In the genomic region with DNA sequence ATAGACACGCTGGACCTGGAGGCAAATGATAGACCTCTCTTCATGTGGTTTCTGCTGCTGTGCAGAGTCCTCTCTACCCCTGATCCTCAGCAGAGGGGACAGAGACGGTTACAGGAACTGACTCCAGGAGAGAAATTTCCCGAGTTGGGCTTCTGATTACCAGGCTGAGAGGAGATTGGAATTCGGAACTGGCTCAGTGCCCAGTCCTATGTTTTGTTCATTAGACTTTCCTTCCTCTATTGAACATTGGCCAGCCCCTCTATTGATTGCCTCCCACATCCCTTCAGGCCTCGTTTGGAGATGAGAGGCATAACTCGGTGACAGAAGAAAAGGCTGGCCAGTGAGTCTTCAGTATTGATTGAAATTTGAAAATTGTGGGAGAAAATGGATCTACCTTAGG, we compare ENCODE assay signal across 19 mouse cellular contexts.
DNase-seq lines count a peak whose midpoint lies in the region; ATAC-seq and TF ChIP-seq lines count a peak whose summit lies in the region.
"Had no signal": no experiment of that assay in that cellular context is flagged by ENCODE, and none has a peak within 500 bp of the region (broad histone marks: within the 10 kb centered on the region; RNA-seq: fewer than 3 reads in every experiment).

No protein-coding gene starts in this region.

- WGBS in lung, embryonic 14.5 days: 40% methylated on average over 6 of the region's 6 CpGs

- no peaks in the 10 kb centered on the region for H3K36me3 ChIP-seq in lung, embryonic 14.5 days (ENCODE audit: insufficient read depth)
- H3K36me3 ChIP-seq: embryonic facial prominence, embryonic 15.5 days; hindbrain, embryonic 12.5 days; limb, embryonic 12.5 days had no signal

- H3K4me3 ChIP-seq in lung, embryonic 14.5 days (ENCODE audit: low read depth, low read length): no peak overlapping the region
- H3K4me3 ChIP-seq: embryonic facial prominence, embryonic 15.5 days; hindbrain, embryonic 12.5 days; left cerebral cortex, adult 2 months; limb, embryonic 12.5 days had no signal

- no peak for TF ChIP-seq CTCF in lung, embryonic 14.5 days (IDR thresholded peaks at IDR 0.05; ENCODE audit: low read depth)

- DNase-seq in heart, postnatal 10 days: peak; percentile 6
- no peak for DNase-seq in heart, postnatal 25 days (ENCODE audit: low spot score)
- peak; percentile 50 for DNase-seq in lung, embryonic 14.5 days
- no peak for DNase-seq in lung, adult 18-20 months
- DNase-seq in testis, postnatal 10 days (ENCODE audit: low spot score): peak; percentile 40
- DNase-seq in testis, postnatal 14 days (ENCODE audit: low spot score): no peak
- no peak for DNase-seq in spleen, postnatal 10 days (ENCODE audit: low spot score in 2 of 2)
- DNase-seq: adrenal gland, postnatal 10 days; cerebellum, adult 9-11 months; kidney, adult 2 months; kidney, postnatal 25 days; right cerebral cortex, adult 18-20 months; thymus, postnatal 36 days had no signal

- intact Hi-C loops in heart, postnatal 10 days (cut with DNase I): no loop called here
- intact Hi-C loops in heart, postnatal 25 days (cut with DNase I): no loop called here

- no peak overlapping the region for H3K4me2 ChIP-seq in lung, embryonic 14.5 days
- H3K4me2 ChIP-seq: embryonic facial prominence, embryonic 15.5 days; hindbrain, embryonic 12.5 days; limb, embryonic 12.5 days had no signal

- H3K4me1 ChIP-seq in lung, embryonic 14.5 days (ENCODE audit: insufficient read depth): no peaks in the 10 kb centered on the region
- H3K4me1 ChIP-seq: hindbrain, embryonic 12.5 days had no signal

- H3K9ac ChIP-seq in lung, embryonic 14.5 days: no peak overlapping the region
- H3K9ac ChIP-seq: embryonic facial prominence, embryonic 15.5 days; hindbrain, embryonic 12.5 days; limb, embryonic 12.5 days had no signal

- H3K27ac ChIP-seq in lung, embryonic 14.5 days (ENCODE audit: low read depth): no peak overlapping the region
- H3K27ac ChIP-seq: embryonic facial prominence, embryonic 15.5 days; hindbrain, embryonic 12.5 days; left cerebral cortex, adult 2 months; limb, embryonic 12.5 days had no signal

- H3K27me3 ChIP-seq in lung, embryonic 14.5 days (ENCODE audit: insufficient read depth, low read length): no peaks in the 10 kb centered on the region
- H3K27me3 ChIP-seq: embryonic facial prominence, embryonic 15.5 days; hindbrain, embryonic 12.5 days; limb, embryonic 12.5 days had no signal

- no peak for ATAC-seq in lung, embryonic 14.5 days (ENCODE audit: insufficient read depth)
- ATAC-seq: activated CD4-positive, CD25-positive, alpha-beta regulatory T cell, adult 4 months; midbrain, embryonic 16.5 days had no signal

- no peaks in the 10 kb centered on the region for H3K9me3 ChIP-seq in lung, embryonic 14.5 days (ENCODE audit: low read depth, low read length)
- H3K9me3 ChIP-seq: embryonic facial prominence, embryonic 15.5 days; hindbrain, embryonic 12.5 days; limb, embryonic 12.5 days had no signal

Comparison
In these comparisons a context has a peak if more than half of its experiments do, and no peak if none do; other contexts are left out.
1. DNase-seq: peak in heart, postnatal 10 days (2 of 2), lung, embryonic 14.5 days (single experiment) and testis, postnatal 10 days (single experiment); none in heart, postnatal 25 days (single experiment), lung, adult 18-20 months (0 of 2), testis, postnatal 14 days (single experiment) and spleen, postnatal 10 days (0 of 2).